Mouse (Mus musculus): ENCODE data around the gene R3hdm2.

The R3hdm2 gene

GRCm38 (mm10) chr10:127543916-127544315, 163.8 kb downstream of the R3hdm2 start:
- DNase-seq (ENCODE audit: low spot score) = no peak

- DNase-seq (ENCODE audit: low spot score) = no peak
Measured at GRCm38 (mm10) chr10:127544375-127544774, 164.2 kb downstream of the R3hdm2 start.

GRCm38 (mm10) chr10:127546505-127546904, 166.4 kb downstream of the R3hdm2 start:
- DNase-seq (ENCODE audit: low spot score) = no peak

DNA sequence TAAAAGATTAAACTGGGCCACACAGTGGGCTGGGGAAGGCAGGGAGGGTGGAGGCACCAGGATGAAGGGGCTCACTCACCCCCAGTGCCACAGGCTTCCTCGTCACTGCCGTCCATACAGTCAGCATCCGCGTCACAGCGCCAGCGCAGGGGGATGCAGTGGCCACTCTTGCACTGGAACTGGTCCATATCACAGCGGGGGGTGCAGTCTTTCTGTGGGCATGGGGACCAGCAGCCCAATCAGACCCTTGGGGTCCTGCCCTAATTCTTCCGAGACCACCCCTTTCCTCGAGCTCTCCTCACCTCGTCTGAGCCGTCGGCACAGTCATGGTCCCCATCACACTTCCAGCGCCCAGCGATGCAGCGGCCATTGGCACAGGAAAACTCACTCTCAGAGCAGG, 168.1 kb downstream of the R3hdm2 start:
- no peak for DNase-seq (ENCODE audit: low spot score)
